Mouse (Mus musculus): Measurements from ENCODE around the gene Wdr75.

Wdr75 gene

DNA sequence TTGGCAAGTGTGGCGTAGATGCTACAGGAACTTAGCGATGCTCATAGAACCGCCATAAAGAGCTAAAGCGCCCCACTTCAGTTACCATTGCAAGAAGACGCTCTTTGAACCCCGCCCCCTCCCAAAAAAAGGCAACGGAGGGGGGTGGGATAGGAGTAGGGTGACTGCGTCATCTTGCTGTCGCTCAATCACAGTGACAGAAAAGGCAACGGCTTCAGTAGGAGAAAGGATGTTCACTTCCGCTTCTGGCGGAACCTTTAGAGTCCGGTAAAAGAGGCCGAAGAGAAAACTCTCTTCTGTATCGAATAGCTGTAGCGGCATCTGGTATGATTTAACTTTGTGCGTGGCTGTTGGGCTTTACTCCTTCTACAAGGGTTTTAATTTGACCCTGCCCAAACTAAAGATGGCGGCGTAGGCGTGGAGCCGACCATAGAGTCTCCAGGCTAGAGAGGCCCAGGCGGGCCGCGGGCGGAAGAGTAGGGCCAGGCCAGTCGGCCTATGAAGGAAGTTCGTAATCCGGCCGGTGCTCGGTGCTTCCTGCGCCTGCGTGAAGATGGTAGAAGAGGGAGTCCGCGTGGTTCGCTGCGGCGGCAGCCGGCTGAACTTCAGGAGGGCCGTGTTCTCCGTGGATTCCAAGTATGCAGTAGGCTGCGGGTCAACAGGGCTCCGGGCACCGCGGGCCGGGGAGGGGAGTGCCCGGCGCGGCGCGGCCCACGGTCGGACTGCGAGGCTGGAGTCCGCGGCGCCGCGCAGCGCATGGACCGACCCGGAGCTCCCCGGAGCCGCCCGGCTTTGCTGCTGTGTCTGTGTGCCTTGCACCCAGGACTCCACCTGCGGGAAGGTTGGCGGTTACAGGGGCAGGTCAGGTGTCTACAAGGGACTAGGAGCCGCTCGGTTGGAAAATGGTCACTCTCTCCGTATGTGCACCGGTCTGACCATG, at the start of gene Wdr75:
Wdr75 (plus strand) TSS at position 198 of the 940 bp plus-strand sequence.
- DNase-seq = peak; percentile 96

DNA sequence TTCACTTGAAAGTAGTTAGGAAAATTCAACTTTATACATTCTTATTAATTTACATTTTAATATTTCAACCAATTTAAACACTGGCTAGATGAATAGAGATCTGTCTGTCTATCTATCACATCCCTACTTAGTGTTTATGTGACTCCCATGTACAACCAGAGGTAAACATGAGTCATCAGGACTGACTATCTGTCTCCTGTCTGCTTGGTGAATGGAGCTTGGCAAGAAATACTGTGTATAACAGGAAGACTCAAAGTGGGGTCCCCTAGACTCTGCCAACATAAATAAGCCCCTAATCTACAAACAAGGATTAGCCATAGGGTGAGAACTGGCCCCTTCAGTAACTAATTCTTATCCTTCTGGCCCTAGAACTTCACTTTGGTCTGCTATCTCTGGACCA, 39.1 kb upstream of the Wdr75 start:
- no peak for DNase-seq

GRCm38 (mm10) chr1:45756707-45757106, 38.3 kb upstream of the Wdr75 start:
- no peak for DNase-seq

DNA sequence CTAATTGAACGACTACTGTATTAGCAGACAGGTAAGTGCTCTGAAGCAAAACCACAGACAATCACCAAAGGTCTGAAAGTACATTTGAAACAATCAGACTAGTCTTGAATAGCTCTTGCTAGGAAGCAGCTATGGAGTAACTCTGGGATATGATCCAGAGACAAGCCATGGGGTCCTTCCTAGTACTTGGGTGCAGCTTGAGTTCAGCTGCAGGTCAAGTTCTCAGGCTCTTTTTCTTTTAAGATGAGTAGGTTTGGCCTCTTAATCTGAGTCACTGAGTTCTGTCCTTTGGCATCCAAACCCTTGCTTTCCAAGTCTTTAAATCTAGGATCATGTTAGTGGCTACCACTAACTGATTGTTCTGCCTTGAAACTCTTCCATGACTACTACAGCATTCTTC, 37.0 kb upstream of the Wdr75 start:
- DNase-seq = no peak

DNA sequence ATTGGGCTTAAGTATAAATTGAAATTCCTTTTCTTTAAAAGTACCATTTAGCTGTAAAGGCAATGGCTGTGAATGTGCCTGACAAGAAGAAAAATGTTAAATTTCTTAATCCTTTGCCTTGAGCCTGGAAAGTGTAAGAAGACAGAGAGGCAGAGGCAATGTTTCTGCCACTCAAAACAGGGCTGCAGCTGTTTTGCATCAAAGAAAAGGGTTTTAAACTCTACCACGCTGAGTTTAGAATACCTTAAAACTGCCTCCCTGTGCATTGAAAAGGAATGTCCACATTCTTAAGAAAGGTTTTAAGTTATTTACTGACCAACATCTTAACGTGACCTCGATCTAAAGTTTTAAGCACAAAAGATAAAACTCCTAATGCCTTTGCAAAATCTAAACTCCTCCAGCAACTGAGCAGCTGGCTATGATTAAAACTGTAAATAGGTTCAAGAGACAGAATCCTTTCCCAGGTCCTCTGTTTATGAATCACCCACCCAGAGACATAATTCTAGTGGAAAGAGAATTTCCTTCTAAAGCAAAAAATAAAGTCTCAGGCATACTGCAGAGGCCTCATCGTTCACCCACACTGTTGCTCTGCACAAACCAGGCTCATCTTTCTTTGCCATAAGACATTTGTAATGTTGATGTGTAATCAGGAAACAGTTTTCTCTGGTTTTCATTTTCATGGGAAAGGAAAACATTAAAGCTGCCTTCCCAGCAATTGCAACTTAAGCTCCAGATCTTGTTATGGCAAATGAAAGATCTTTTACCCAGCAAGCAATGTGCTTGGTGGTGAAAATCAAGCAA, 34.1 kb upstream of the Wdr75 start:
- no peak for DNase-seq

- DNase-seq = no peak
Observed at GRCm38 (mm10) chr1:45761468-45761795, 33.5 kb upstream of the Wdr75 start.

- peak; percentile 54 for DNase-seq
Observed at GRCm38 (mm10) chr1:45765678-45766077, 29.3 kb upstream of the Wdr75 start.

GRCm38 (mm10) chr1:45766123-45766522, 28.8 kb upstream of the Wdr75 start:
- DNase-seq = peak; percentile 61

GRCm38 (mm10) chr1:45767533-45767932, 27.4 kb upstream of the Wdr75 start:
- no peak for DNase-seq

- DNase-seq = no peak
Observed at GRCm38 (mm10) chr1:45769321-45769720, 25.6 kb upstream of the Wdr75 start.

DNA sequence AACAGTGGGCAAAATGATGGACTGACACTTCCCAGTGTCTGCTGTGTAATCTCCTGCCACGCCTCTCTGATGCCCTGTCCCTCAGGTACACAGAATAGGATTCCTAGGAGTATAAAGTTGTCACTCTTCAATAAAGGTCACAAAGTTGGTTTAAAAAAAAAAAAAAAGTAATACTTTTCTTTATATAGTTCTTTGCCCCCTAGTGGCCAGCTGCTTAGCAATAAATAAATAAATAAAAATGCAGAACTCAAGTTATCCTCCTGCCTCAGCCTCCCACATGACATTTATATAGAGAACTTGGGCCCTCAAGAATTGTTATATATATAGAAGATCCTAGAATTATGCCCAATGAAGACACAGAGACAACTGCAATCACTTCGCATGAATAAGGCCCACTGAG, 24.9 kb upstream of the Wdr75 start:
- DNase-seq = no peak

- no peak for DNase-seq
Observed at GRCm38 (mm10) chr1:45780606-45781288, 14.2 kb upstream of the Wdr75 start.

GRCm38 (mm10) chr1:45816889-45817288, 21.9 kb downstream of the Wdr75 start:
- DNase-seq = peak; percentile 48

- DNase-seq = no peak
Observed at GRCm38 (mm10) chr1:45818564-45818963, 23.6 kb downstream of the Wdr75 start.

DNA sequence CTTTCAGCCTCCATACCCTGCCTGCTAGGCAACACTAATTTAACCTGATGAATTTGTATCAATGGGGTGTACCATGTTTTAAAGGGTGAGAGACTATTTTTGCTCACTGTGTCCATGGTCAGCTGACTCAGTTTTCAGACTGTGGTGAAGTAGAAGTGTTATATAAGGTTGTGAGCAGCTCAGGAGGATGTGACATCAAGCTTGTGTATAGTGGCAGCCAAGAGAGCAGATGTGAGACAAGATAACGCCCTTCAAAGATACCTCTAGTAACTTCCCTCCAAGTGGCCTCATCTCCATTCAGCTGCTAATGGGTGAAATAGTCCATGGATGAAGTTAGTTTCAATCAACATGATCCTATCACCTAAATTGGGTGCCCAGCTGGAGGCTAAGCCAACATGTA, 29.5 kb downstream of the Wdr75 start:
- DNase-seq = no peak

GRCm38 (mm10) chr1:45825140-45825539, 30.2 kb downstream of the Wdr75 start:
- DNase-seq = peak; percentile 77

DNA sequence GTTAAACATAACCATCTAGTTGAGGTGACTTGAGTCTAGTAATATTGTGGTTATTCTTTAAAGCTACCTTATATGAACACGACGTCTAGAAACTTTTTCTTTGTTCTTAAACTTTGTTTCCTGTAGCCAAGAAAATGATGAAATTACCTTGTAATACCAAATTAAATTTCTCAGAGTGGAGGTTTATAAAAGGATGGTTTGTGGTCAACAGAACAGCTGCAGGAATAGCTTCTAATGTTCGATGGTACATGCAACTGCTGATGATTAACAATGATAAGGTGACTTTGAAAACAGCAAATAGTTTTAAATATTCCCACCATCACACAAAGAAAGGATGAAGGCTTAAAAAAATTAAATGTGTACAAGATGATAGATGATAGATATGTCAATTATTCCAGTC, 30.7 kb downstream of the Wdr75 start:
- DNase-seq = no peak

DNA sequence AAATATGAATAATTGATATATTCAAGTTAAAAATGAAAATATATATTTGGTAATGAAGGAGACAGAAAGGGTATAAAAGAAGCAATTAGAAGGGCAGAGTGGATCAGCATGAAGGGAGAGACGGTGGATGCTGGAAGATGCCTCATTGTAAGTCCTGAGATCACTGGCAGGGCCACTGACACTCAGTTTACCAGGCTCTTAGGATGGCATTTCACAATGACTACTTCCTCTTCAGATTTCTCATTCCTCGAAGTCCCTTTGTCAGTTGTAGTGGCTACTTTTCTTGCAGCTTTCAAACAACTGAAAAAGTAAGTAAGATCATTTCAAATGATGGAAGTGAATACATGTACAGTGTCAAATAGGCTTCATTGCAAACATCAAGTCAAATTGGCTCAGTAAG, 31.2 kb downstream of the Wdr75 start:
- no peak for DNase-seq

GRCm38 (mm10) chr1:45826796-45827195, 31.8 kb downstream of the Wdr75 start:
- no peak for DNase-seq

DNA sequence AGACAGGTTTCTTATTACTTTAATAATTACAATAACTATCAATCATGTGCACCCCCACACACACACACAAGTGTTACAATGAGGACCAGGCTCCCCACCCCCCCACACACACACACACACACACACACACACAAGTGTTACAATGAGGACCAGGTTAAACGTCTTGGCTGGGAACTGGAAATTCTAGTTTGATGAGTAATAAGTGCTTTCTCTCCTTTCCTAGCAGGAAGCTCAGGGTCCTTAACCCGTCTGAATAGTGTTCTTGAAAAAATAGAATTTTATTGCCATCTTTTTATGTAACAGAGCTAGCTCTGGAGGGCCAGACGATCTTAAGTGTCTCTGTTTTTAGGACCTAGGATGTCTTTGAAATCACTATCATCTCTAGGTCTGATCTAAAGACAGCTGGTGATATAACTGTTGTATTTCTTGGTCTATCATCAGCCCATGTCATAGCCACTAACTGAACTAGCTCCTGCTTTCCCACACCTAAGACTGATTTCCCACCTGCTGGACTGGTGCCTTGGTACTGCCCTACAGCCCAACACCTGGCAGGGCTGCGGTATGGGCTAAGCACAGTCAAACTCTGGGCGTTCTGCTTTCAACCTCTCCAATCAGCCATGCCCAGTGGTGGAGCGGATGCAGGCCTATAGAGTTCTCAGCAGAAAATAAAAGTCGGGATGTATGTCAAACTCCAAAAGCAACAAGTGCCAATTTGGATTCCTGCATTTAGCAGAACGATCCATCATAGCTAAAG, 35.7 kb downstream of the Wdr75 start:
- DNase-seq = no peak

DNA sequence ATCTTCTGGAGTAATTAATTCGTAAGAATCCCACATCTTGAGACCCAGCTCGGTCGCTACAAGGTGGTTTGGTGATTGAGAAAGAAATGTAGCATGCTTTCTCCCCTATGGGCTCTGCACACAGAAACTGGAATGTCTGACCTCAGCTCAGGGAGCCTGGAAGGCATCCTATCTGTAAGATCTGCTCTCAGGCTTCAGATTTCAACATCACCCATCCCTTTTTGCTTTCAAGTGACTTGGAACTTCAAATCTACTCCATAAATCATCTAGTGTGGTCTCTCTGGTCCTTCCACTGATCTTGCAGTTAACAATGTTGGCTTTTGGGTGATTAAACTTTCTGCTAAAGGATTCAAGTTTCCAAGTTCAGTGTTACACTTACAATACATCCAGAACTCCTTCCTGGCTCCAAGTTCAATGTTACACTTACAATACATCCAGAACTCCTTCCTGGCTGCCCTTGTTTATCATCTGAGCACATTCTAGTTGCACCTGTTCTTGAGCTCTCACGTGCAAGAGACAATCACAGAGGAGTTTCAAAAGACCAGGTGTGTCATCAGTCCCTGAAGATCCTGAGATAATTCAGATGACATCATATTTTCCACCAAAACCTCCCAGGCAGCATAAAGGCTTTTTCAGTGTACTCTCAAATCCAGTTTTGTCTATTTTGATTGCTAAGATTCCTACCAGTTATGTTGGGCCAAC, 40.5 kb downstream of the Wdr75 start:
- peak; percentile 17 for DNase-seq

- peak; percentile 85 for DNase-seq
Observed at GRCm38 (mm10) chr1:45837736-45838135, 42.8 kb downstream of the Wdr75 start.

Data from kidney, postnatal 14 days (tissue).